Mouse (Mus musculus) cortical plate, adult 2 months (tissue): ENCODE measurements around the gene Zfhx3. TPM values are rescaled to one million over a fixed set of nuclear protein-coding genes. Genes with fewer than 3 reads are reported as not detected.

Source experiments
- H3K27ac ChIP-seq: fragments of 200-500 bp; 2 replicates; pipeline ENCODE4 v1.5.1; 2012; ENCODE audit warnings: low read length, control low read depth, inconsistent platforms; ENCODE audit not compliant: insufficient read depth
- H3K4me1 ChIP-seq: fragments of 200-500 bp; 2 replicates; pipeline ENCODE4 v1.6.1; 2011; ENCODE audit warnings: low read length; ENCODE audit not compliant: control insufficient read depth, insufficient read depth
- H3K4me3 ChIP-seq: fragments of 200-500 bp; 2 replicates; pipeline ENCODE4 v1.5.1; 2011; ENCODE audit warnings: mild to moderate bottlenecking, low read length, control low read depth; ENCODE audit not compliant: insufficient read depth
- CTCF ChIP-seq: fragments of 200-500 bp; IDR thresholded peaks from 2 replicates; pipeline ENCODE4 v1.5.1; 2011; ENCODE audit warnings: mild to moderate bottlenecking, control low read depth, low read length; ENCODE audit not compliant: insufficient read depth; ENCODE audit errors: extremely low read depth
- POLR2A ChIP-seq: fragments of 200-500 bp; IDR thresholded peaks from 2 replicates; pipeline ENCODE4 v1.6.1; 2011; ENCODE audit warnings: mild to moderate bottlenecking, low read length, control low read depth; ENCODE audit not compliant: insufficient read depth; ENCODE audit errors: extremely low read depth
- polyA plus RNA-seq: library from polyadenylated mRNA; depleted of rRNA; stranded (reverse); fragments of >200 nt; gene quantifications from 2 replicates; pipeline ENCODE4 v1.2.3, GENCODE M21; 2012

The Zfhx3 gene
- polyA plus RNA-seq, 1 experiment, result 1.3 TPM

- TF ChIP-seq CTCF (no peak), POLR2A (no peak)
- no peaks in the 10 kb centered on the region for H3K4me1 ChIP-seq
- no peak overlapping the region for H3K4me3 ChIP-seq
- no peak overlapping the region for H3K27ac ChIP-seq
These were observed 691.8 kb downstream of the Zfhx3 start for GRCm38 (mm10) chr8:108634282-108634681.

GRCm38 (mm10) chr8:108637887-108638286 is 695.4 kb downstream of the Zfhx3 start:
- Histone ChIP-seq H3K27ac (no peak overlapping the region), H3K4me1 (no peaks in the 10 kb centered on the region), H3K4me3 (no peak overlapping the region)
- TF ChIP-seq CTCF (no peak), POLR2A (no peak)

DNA sequence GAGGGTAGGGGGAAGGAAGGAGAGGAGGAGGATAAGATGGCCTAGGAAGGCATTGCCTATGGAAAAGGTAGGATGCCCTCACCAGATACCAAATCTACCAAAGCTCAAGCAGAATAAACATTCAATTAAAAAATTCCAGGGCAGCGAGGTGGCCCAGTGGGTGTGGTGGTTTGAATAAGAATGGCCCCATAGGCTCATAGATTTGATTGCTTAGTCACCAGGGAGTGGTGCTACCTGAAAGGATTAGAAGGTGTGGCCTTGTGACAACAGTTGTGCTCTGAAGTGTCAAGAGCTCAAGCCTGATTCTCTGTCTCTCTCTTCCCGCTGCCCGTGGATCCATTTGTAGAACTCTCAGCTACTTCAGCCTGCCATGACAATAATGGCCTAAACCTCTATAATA is 703.2 kb downstream of the Zfhx3 start:
- Histone ChIP-seq H3K4me1 (no peaks in the 10 kb centered on the region), H3K27ac (no peak overlapping the region), H3K4me3 (no peak overlapping the region)
- no peak for TF ChIP-seq CTCF
- no peak for TF ChIP-seq POLR2A

DNA sequence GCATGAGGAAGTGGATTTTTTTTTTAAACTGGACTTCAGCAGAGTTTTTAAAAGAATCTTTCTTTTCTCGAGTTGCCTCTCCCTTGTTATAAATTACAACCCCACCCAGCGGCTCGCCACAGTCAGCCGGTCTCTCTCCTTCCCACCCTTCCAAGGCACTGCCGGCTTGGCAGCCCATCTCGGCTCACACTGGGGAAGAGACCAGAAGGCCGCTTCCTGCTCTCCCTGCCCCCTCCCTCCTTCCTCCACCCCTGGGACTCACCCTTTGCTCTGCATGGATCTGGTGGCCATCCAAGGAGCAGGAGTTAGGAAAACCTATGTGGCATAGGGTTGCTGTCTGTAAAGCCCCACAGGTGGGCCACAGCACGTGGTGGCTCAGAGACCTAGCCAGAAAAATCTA is 705.1 kb downstream of the Zfhx3 start:
- TF ChIP-seq POLR2A (no peak), CTCF (no peak)
- no peak overlapping the region for H3K4me3 ChIP-seq
- no peak overlapping the region for H3K27ac ChIP-seq
- no peaks in the 10 kb centered on the region for H3K4me1 ChIP-seq

DNA sequence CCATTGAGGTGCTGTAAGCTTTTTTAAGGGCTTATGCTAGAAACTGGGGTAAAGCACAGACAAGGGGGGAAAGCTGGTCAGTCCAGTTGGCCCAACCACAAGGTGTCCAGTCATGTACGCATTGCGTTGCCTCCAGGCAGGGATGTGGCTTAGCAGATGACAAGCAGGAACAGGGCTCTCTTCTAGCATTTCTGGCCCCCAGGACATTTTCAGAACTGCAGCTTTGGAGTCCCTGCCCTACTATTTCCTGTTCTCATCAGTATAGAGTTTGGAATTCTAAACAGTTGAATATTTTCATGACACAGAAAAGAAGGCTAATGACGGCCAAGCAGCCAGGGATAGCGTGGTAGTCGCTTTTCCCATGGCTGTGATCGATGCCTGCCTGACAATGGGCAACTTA is 706.5 kb downstream of the Zfhx3 start:
- no peaks in the 10 kb centered on the region for H3K4me1 ChIP-seq
- TF ChIP-seq CTCF, result no peak
- no peak for TF ChIP-seq POLR2A
- no peak overlapping the region for H3K4me3 ChIP-seq
- H3K27ac ChIP-seq, result no peak overlapping the region

- no peaks in the 10 kb centered on the region for H3K4me1 ChIP-seq
- H3K27ac ChIP-seq, result no peak overlapping the region
- TF ChIP-seq POLR2A (no peak), CTCF (no peak)
- H3K4me3 ChIP-seq, result no peak overlapping the region
These were observed 708.4 kb downstream of the Zfhx3 start for GRCm38 (mm10) chr8:108650837-108651236.

GRCm38 (mm10) chr8:108661486-108662093 is 719.1 kb downstream of the Zfhx3 start:
- no peak for TF ChIP-seq CTCF
- TF ChIP-seq POLR2A, result no peak
- Histone ChIP-seq H3K27ac (no peak overlapping the region), H3K4me3 (no peak overlapping the region), H3K4me1 (no peaks in the 10 kb centered on the region)

- no peak overlapping the region for H3K27ac ChIP-seq
- no peak overlapping the region for H3K4me3 ChIP-seq
- TF ChIP-seq POLR2A (no peak), CTCF (no peak)
- no peaks in the 10 kb centered on the region for H3K4me1 ChIP-seq
These were observed 720.3 kb downstream of the Zfhx3 start for GRCm38 (mm10) chr8:108662766-108663165.

DNA sequence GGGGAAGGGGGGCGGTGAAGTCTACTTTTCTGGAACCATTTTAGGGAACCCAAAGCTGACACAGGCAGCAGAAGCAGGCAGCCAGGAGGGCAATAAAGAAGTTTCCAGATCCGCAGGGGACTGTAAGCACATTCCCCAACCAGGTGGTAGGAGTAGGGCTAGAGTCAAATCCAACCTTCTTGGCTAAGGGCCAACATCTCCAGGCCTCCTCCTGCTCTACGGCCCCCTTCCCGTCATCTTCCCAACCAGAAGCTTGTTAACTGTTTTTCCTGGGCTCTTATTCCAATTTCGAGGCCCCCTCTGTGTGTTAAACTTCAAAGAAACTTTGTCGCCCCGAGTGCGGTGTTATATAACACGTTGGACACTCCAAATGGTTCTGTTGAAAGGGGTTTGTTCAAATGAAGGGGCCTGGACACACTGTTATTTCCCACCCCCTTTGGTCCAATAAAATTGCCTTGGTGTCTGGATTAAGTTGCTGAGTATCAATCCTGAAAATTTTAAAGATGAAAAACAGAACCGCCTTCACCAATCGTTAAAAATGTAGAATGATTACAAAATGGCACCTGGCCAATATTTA is 729.6 kb downstream of the Zfhx3 start:
- Histone ChIP-seq H3K4me1 (no peaks in the 10 kb centered on the region), H3K4me3 (no peak overlapping the region), H3K27ac (no peak overlapping the region)
- no peak for TF ChIP-seq CTCF

DNA sequence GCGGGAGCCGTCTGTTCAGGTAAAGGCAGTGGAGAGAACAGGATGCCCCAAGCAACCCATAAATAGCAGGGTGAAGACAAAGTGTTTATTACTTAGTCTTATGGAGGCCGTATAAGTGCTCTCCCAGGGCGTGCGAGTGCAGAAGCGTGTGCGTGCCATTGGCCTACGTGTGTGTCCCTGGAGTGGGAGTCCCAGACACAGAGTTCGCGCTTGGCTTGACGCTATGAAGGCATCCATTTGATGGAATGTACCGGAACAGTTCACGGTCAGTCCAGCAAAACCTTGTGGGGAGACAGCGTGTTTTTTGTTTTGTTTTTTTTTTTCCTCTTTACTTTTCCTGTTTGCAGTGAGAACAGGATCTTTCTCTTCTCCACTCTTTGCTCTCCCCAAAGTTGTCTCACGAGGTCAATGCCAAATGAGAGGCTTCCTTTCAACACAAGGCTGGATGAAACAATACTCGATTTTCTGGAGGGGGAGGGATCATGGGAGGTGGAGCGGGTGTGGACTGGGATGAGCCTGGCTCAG is 732.6 kb downstream of the Zfhx3 start:
- TF ChIP-seq CTCF (no peak), POLR2A (no peak)
- Histone ChIP-seq H3K4me1 (no peaks in the 10 kb centered on the region), H3K4me3 (no peak overlapping the region), H3K27ac (no peak overlapping the region)
